In genomic region chr6:72619734-72620532, GRCm38 (mm10) we compare ENCODE assay signal across 14 mouse cellular contexts. TPM values are rescaled to one million over a fixed set of nuclear protein-coding genes. Genes with fewer than 3 reads are reported as not detected.
A peak's percentile ranks its signal among the peaks of the same experiment; 100 is the strongest.
DNase-seq lines count a peak whose midpoint lies in the region; ATAC-seq and TF ChIP-seq lines count a peak whose summit lies in the region.
"Had no signal": no experiment of that assay in that cellular context is flagged by ENCODE, and none has a peak within 500 bp of the region (broad histone marks: within the 10 kb centered on the region; RNA-seq: fewer than 3 reads in every experiment).

No protein-coding gene starts in this region.

- peaks cover 16% of the 10 kb centered on the region for H3K4me1 ChIP-seq in heart, embryonic 16.5 days (ENCODE audit: control insufficient read depth, insufficient read depth, low read length)
- no peaks in the 10 kb centered on the region for H3K4me1 ChIP-seq in intestine, postnatal 0 days (replicated peaks; ENCODE audit: control insufficient read depth, insufficient read depth, low read length)
- H3K4me1 ChIP-seq in liver, embryonic 12.5 days = peaks cover 42% of the 10 kb centered on the region
- peaks cover 10% of the 10 kb centered on the region for H3K4me1 ChIP-seq in small intestine, adult 2 months (ENCODE audit: control insufficient read depth, insufficient read depth, insufficient read length, low read length)
- H3K4me1 ChIP-seq in neural tube, embryonic 15.5 days = peaks cover 20% of the 10 kb centered on the region
- H3K4me1 ChIP-seq in midbrain, embryonic 16.5 days (ENCODE audit: control insufficient read depth, insufficient read depth, low read length) = peaks cover 16% of the 10 kb centered on the region

- no peak for DNase-seq in heart, postnatal 4 days
- DNase-seq in adrenal gland, postnatal 36 days = no peak
- DNase-seq: adrenal gland, adult 8-10 months; cerebellum, adult 11 months; heart, postnatal 36 days; left cerebral cortex, postnatal 4 days; thymus, adult 18-20 months had no signal

- TF ChIP-seq CTCF in intestine, postnatal 0 days (IDR thresholded peaks at IDR 0.05; ENCODE audit: low read depth) = no peak
- no peak for TF ChIP-seq CTCF in small intestine, adult 2 months (IDR thresholded peaks at IDR 0.05; ENCODE audit: extremely low read depth, insufficient read length, insufficient replicate concordance, low read depth, low read length)

- H3K4me2 ChIP-seq in heart, embryonic 16.5 days (ENCODE audit: low read depth, low read length) = no peak overlapping the region
- peak overlapping the region; percentile 55 for H3K4me2 ChIP-seq in intestine, postnatal 0 days (replicated peaks; ENCODE audit: low read depth)
- H3K4me2 ChIP-seq in liver, embryonic 12.5 days = peak overlapping the region; percentile 33
- H3K4me2 ChIP-seq in neural tube, embryonic 15.5 days = no peak overlapping the region
- no peak overlapping the region for H3K4me2 ChIP-seq in midbrain, embryonic 16.5 days (ENCODE audit: low read length)
- H3K4me2 ChIP-seq: midbrain, embryonic 15.5 days had no signal

- peak overlapping the region; percentile 34; the same call in 1 of the 2 replicates for H3K27ac ChIP-seq in heart, embryonic 16.5 days (ENCODE audit: low read length)
- H3K27ac ChIP-seq in intestine, postnatal 0 days (ENCODE audit: low read depth, low read length) = peak overlapping the region; percentile 66
- peak overlapping the region; percentile 53 for H3K27ac ChIP-seq in liver, embryonic 12.5 days
- H3K27ac ChIP-seq in small intestine, adult 2 months (ENCODE audit: insufficient read depth, low read depth, low read length) = peak overlapping the region; percentile 90
- no peak overlapping the region for H3K27ac ChIP-seq in neural tube, embryonic 15.5 days (replicated peaks)
- H3K27ac ChIP-seq in midbrain, embryonic 16.5 days (ENCODE audit: low read length) = no peak overlapping the region
- H3K27ac ChIP-seq: midbrain, embryonic 15.5 days had no signal

- no peaks in the 10 kb centered on the region for H3K27me3 ChIP-seq in heart, embryonic 16.5 days (ENCODE audit: control insufficient read depth, insufficient read depth, low read length)
- H3K27me3 ChIP-seq in intestine, postnatal 0 days (replicated peaks; ENCODE audit: control insufficient read depth, insufficient read depth, low read length) = no peaks in the 10 kb centered on the region
- no peaks in the 10 kb centered on the region for H3K27me3 ChIP-seq in liver, embryonic 12.5 days (replicated peaks)
- H3K27me3 ChIP-seq in small intestine, adult 2 months (ENCODE audit: control insufficient read depth, insufficient read depth, low read length) = no peaks in the 10 kb centered on the region
- no peaks in the 10 kb centered on the region for H3K27me3 ChIP-seq in neural tube, embryonic 15.5 days (replicated peaks)
- no peaks in the 10 kb centered on the region for H3K27me3 ChIP-seq in midbrain, embryonic 16.5 days (ENCODE audit: control insufficient read depth, insufficient read depth, low read depth, low read length)
- H3K27me3 ChIP-seq: midbrain, embryonic 15.5 days had no signal

- H3K4me3 ChIP-seq in heart, embryonic 16.5 days (ENCODE audit: low read length) = no peak overlapping the region
- no peak overlapping the region for H3K4me3 ChIP-seq in intestine, postnatal 0 days (ENCODE audit: low read depth, low read length)
- H3K4me3 ChIP-seq in liver, embryonic 12.5 days = no peak overlapping the region
- peak overlapping the region; percentile 43 for H3K4me3 ChIP-seq in small intestine, adult 2 months (ENCODE audit: low read depth, low read length)
- H3K4me3 ChIP-seq in neural tube, embryonic 15.5 days (replicated peaks) = no peak overlapping the region
- H3K4me3 ChIP-seq in midbrain, embryonic 16.5 days (ENCODE audit: low read depth, low read length) = no peak overlapping the region
- H3K4me3 ChIP-seq: midbrain, embryonic 15.5 days had no signal

- H3K9ac ChIP-seq in heart, embryonic 16.5 days (ENCODE audit: low read length) = no peak overlapping the region
- H3K9ac ChIP-seq in intestine, postnatal 0 days (ENCODE audit: low read depth, low read length) = no peak overlapping the region
- H3K9ac ChIP-seq in liver, embryonic 12.5 days = no peak overlapping the region; the same call in 1 of the 2 replicates
- H3K9ac ChIP-seq in neural tube, embryonic 15.5 days (replicated peaks) = no peak overlapping the region
- H3K9ac ChIP-seq in midbrain, embryonic 16.5 days (ENCODE audit: low read depth, low read length) = no peak overlapping the region
- H3K9ac ChIP-seq: midbrain, embryonic 15.5 days had no signal

- no peak for TF ChIP-seq POLR2A in small intestine, adult 2 months (IDR thresholded peaks at IDR 0.05; ENCODE audit: low read depth, low read length)

- H3K9me3 ChIP-seq in heart, embryonic 16.5 days (replicated peaks; ENCODE audit: control insufficient read depth, low read length) = no peaks in the 10 kb centered on the region
- no peaks in the 10 kb centered on the region for H3K9me3 ChIP-seq in intestine, postnatal 0 days (ENCODE audit: control insufficient read depth)
- H3K9me3 ChIP-seq in liver, embryonic 12.5 days (replicated peaks) = no peaks in the 10 kb centered on the region
- H3K9me3 ChIP-seq in neural tube, embryonic 15.5 days (replicated peaks) = no peaks in the 10 kb centered on the region
- no peaks in the 10 kb centered on the region for H3K9me3 ChIP-seq in midbrain, embryonic 16.5 days (replicated peaks; ENCODE audit: control insufficient read depth, low read length, poor library complexity, severe bottlenecking)
- H3K9me3 ChIP-seq: midbrain, embryonic 15.5 days had no signal

- WGBS in heart, embryonic 16.5 days = 29% methylated on average over 12 of the region's 12 CpGs
- 13% methylated on average over 12 of the region's 12 CpGs for WGBS in intestine, postnatal 0 days
- 22% methylated on average over 12 of the region's 12 CpGs for WGBS in liver, embryonic 12.5 days (ENCODE audit: insufficient replicate concordance)
- WGBS in small intestine, adult 2 months = 13% methylated on average over 12 of the region's 12 CpGs
- WGBS in neural tube, embryonic 15.5 days = 64% methylated on average over 12 of the region's 12 CpGs
- WGBS in midbrain, embryonic 16.5 days = 64% methylated on average over 12 of the region's 12 CpGs

- no peaks in the 10 kb centered on the region for H3K36me3 ChIP-seq in heart, embryonic 16.5 days (ENCODE audit: control insufficient read depth, insufficient read depth)
- no peaks in the 10 kb centered on the region for H3K36me3 ChIP-seq in intestine, postnatal 0 days (ENCODE audit: control insufficient read depth, insufficient read depth)
- no peaks in the 10 kb centered on the region for H3K36me3 ChIP-seq in liver, embryonic 12.5 days
- no peaks in the 10 kb centered on the region for H3K36me3 ChIP-seq in small intestine, adult 2 months (ENCODE audit: control insufficient read depth, insufficient read depth, low read length)
- no peaks in the 10 kb centered on the region for H3K36me3 ChIP-seq in neural tube, embryonic 15.5 days
- H3K36me3 ChIP-seq in midbrain, embryonic 16.5 days (ENCODE audit: control insufficient read depth, insufficient read depth, low read length) = no peaks in the 10 kb centered on the region
- H3K36me3 ChIP-seq: midbrain, embryonic 15.5 days had no signal

- no peak for ATAC-seq in heart, embryonic 16.5 days (replicated peaks; ENCODE audit: extremely low read depth, insufficient read depth, low FRiP score)
- peak; percentile 44 for ATAC-seq in intestine, postnatal 0 days
- ATAC-seq in liver, embryonic 12.5 days = no peak
- ATAC-seq in neural tube, embryonic 15.5 days (ENCODE audit: low FRiP score) = no peak
- no peak for ATAC-seq in midbrain, embryonic 16.5 days
- ATAC-seq: midbrain, embryonic 15.5 days had no signal

RNA-seq across cellular contexts. Expression of gene Tgoln1, which starts 3.1 kb away (rescaled TPM):
- 25.3 and 26.2 TPM in 2 replicates for polyA plus RNA-seq in heart, embryonic 16.5 days (2015; fragmentation: Nextera tagmentation; extraction: Ambion mirVana)
- 10 to 100 TPM; 31.2 to 32.5 TPM for total RNA-seq in heart, postnatal 4 days (2021)
- polyA plus RNA-seq in intestine, postnatal 0 days (2015; fragmentation: Nextera tagmentation; extraction: Ambion mirVana) = 133 and 136 TPM in 2 replicates
- 17.8 and 18.8 TPM in 2 replicates for polyA plus RNA-seq in liver, embryonic 12.5 days (2016; fragmentation: Nextera tagmentation; extraction: Ambion mirVana)
- polyA plus RNA-seq in small intestine, adult 2 months (2012; rRNA removed) = 13.4 and 24.1 TPM in 2 replicates
- 36.3 and 38.0 TPM in 2 replicates for polyA plus RNA-seq in neural tube, embryonic 15.5 days (2015; fragmentation: Nextera tagmentation; extraction: Ambion mirVana)
- 40.7 and 45.0 TPM in 2 replicates for polyA plus RNA-seq in midbrain, embryonic 16.5 days (2015; fragmentation: Nextera tagmentation; extraction: Ambion mirVana)
- 100 to 1,000 TPM; 222 to 238 TPM for total RNA-seq in adrenal gland, postnatal 36 days (2021)

RNA-seq across cellular contexts. Expression of gene Retsat, which starts 21.7 kb away (rescaled TPM):
- polyA plus RNA-seq in heart, embryonic 16.5 days (2015; fragmentation: Nextera tagmentation; extraction: Ambion mirVana) = 25.3 and 30.5 TPM in 2 replicates
- total RNA-seq in heart, postnatal 4 days (2021) = 100 to 1,000 TPM in 1 of 2 experiments, 10 to 100 TPM in 1; 91.3 to 105 TPM
- 24.6 and 26.4 TPM in 2 replicates for polyA plus RNA-seq in intestine, postnatal 0 days (2015; fragmentation: Nextera tagmentation; extraction: Ambion mirVana)
- polyA plus RNA-seq in liver, embryonic 12.5 days (2016; fragmentation: Nextera tagmentation; extraction: Ambion mirVana) = 15.3 and 16.6 TPM in 2 replicates
- polyA plus RNA-seq in small intestine, adult 2 months (2012; rRNA removed) = 51.6 and 70.7 TPM in 2 replicates
- polyA plus RNA-seq in neural tube, embryonic 15.5 days (2015; fragmentation: Nextera tagmentation; extraction: Ambion mirVana) = 4.9 and 8.2 TPM in 2 replicates
- 5.9 and 6.3 TPM in 2 replicates for polyA plus RNA-seq in midbrain, embryonic 16.5 days (2015; fragmentation: Nextera tagmentation; extraction: Ambion mirVana)
- total RNA-seq in adrenal gland, postnatal 36 days (2021) = 100 to 1,000 TPM; 295 to 376 TPM

RNA-seq across cellular contexts. Expression of gene Elmod3, which starts 21.7 kb away (rescaled TPM):
- 13.8 and 15.2 TPM in 2 replicates for polyA plus RNA-seq in heart, embryonic 16.5 days (2015; fragmentation: Nextera tagmentation; extraction: Ambion mirVana)
- 10 to 100 TPM in 1 of 2 experiments, 1 to 10 TPM in 1; 7.6 to 10.2 TPM for total RNA-seq in heart, postnatal 4 days (2021)
- 11.1 and 11.7 TPM in 2 replicates for polyA plus RNA-seq in intestine, postnatal 0 days (2015; fragmentation: Nextera tagmentation; extraction: Ambion mirVana)
- polyA plus RNA-seq in liver, embryonic 12.5 days (2016; fragmentation: Nextera tagmentation; extraction: Ambion mirVana) = 6.8 and 7.6 TPM in 2 replicates
- polyA plus RNA-seq in small intestine, adult 2 months (2012; rRNA removed) = 13.3 and 22.3 TPM in 2 replicates
- 14.3 and 16.6 TPM in 2 replicates for polyA plus RNA-seq in neural tube, embryonic 15.5 days (2015; fragmentation: Nextera tagmentation; extraction: Ambion mirVana)
- 17.3 and 17.8 TPM in 2 replicates for polyA plus RNA-seq in midbrain, embryonic 16.5 days (2015; fragmentation: Nextera tagmentation; extraction: Ambion mirVana)
- total RNA-seq in adrenal gland, postnatal 36 days (2021) = 10 to 100 TPM; 16.0 to 17.4 TPM

Comparison
In these comparisons a context has a peak if more than half of its experiments do, and no peak if none do; other contexts are left out.
1. H3K27ac ChIP-seq: peak in heart, embryonic 16.5 days (single experiment), intestine, postnatal 0 days (single experiment), liver, embryonic 12.5 days (single experiment) and small intestine, adult 2 months (single experiment); none in neural tube, embryonic 15.5 days (single experiment) and midbrain, embryonic 16.5 days (single experiment).
2. H3K4me2 ChIP-seq: peak in intestine, postnatal 0 days (single experiment) and liver, embryonic 12.5 days (single experiment); none in heart, embryonic 16.5 days (single experiment), neural tube, embryonic 15.5 days (single experiment) and midbrain, embryonic 16.5 days (single experiment).